Mouse (Mus musculus): ENCODE measurements around the gene Pgpep1.

GRCm38 (mm10) chr8:70597417-70598272 lies 62.5 kb downstream of the Pgpep1 start:
- TF ChIP-seq MAFK (IDR thresholded peaks at IDR 0.05; ENCODE audit: insufficient read depth, low read depth, low read length) (no peak), ZC3H11A (IDR thresholded peaks at IDR 0.05; ENCODE audit: borderline replicate concordance, low read depth, low read length) (no peak), CHD2 (IDR thresholded peaks at IDR 0.05; ENCODE audit: low read depth, low read length) (no peak)

All from ES-E14 (cell line).